Mouse (Mus musculus) cerebellum, adult 11 months (tissue): ENCODE measurements around the gene Cps1.
A peak's percentile ranks its signal among the peaks of the same experiment; 100 is the strongest.

Source experiments
- DNase-seq: peaks from one replicate; pipeline ENCODE4 v3.0.0; 2022

Gene Cps1

DNA sequence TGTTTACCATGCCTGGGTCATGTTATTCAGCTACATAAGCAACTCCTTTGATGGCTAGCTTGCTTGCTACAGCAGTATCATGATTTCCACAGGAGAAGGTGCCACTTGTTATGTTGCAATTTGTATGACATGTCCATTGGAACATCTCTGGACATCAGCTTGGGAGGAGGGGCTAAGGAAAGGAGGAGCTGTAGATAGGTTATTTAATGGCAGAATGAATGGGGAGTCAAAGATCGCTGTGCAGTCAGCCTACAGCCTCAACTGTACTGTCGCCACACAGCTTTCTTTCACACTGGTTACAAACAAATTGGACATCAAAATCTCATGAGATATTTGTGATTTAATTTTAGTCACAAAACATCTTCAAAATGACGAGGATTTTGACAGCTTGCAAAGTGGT, at the start of gene Cps1:
Cps1 (plus strand) TSS at position 230 of the 400 bp plus-strand sequence.
- DNase-seq: no peak

DNA sequence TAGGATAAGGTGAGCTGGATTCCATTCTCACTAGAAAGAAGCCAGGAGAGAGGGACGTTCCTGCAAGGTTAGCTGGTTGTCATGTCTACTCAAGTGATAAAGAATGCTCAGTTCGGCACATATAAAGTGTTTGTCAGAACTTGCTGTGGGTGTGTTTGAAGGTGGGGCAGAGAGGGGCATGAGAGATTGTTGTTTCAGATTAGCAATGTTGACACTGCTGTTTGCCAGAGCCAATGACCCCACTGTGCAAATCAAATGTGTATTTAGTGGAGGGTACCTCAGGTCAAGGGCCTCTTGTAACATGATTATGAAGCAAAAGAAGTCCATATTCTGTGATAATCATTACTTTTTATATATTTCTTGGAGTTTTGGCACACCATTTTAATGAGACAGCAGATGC, 45.1 kb upstream of the Cps1 start:
- DNase-seq: no peak

DNA sequence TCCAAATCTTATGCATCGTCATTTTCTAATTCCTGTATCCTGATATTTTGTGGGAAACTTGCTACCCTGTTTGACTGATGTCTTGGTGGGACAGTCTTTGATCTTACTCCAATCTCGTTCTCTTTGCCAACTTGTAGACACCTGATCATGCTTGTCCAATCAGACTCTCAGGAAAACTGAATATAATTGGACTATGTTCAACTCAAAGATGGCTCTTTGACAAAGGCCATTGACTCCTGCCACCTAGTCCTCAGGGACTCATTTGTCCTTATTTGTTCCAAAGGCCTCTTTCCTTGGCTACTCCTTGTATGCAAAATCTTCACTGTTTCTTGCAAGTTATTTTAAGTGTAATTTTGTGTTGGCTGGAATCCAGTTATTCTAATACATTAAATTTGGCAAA, 44.2 kb upstream of the Cps1 start:
- DNase-seq: no peak

DNA sequence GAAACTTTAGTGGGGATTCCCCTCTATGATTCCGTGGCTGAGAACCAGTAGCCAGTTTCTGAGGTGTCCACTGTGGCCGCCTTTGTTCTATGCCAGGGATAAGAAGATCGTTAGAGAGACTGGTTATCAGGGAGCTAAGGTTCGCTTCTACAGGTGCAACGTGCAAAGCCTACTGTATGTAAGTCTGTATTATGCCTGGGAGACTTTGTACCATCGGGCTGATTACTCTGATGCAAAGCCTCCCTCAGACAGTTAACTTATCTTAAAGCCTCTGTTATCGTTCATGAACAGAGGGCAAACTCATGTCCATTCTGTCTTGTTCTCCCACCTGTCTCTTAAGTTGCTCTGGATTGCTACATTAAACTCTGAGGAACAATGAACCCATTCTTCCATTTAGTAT, 43.7 kb upstream of the Cps1 start:
- no peak for DNase-seq

DNA sequence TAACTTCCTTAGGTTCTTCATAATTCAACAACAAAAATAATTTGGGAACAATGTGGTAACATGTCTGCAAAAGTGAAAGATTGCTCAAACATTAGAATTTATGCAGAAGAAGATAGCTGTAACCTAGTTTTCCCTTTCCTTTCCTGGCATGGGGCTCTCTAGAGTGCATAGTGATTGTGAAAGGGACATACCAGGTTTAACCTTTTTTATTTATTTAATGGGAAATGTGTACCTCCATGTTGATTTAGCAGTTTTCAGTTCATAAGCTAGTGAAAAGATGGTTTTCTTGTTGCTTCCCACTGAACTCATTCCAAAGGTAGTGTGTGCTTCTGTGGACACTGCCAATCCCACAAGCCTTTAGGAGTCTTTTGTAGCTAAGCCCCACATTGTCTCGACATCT, 30.4 kb upstream of the Cps1 start:
- DNase-seq: no peak

DNA sequence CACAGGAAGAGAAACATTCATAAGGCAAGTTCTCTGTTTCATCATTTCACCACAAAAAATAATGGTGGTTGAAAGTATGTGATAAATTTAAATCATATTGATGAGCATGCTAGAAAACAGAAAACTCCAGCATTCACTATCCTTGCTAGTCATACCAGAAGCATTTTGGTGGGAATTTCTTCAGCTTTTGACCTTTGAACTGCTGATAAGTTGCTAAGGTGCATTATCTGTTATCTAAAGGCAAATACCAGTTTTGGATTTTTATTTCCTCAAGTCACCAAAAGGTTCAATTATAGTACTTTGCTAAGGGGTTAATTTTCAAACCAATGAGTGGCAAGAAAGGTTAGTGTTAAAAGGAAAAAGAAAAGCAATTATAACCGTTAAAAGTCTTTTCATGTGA, 23.6 kb upstream of the Cps1 start:
- DNase-seq: no peak

DNA sequence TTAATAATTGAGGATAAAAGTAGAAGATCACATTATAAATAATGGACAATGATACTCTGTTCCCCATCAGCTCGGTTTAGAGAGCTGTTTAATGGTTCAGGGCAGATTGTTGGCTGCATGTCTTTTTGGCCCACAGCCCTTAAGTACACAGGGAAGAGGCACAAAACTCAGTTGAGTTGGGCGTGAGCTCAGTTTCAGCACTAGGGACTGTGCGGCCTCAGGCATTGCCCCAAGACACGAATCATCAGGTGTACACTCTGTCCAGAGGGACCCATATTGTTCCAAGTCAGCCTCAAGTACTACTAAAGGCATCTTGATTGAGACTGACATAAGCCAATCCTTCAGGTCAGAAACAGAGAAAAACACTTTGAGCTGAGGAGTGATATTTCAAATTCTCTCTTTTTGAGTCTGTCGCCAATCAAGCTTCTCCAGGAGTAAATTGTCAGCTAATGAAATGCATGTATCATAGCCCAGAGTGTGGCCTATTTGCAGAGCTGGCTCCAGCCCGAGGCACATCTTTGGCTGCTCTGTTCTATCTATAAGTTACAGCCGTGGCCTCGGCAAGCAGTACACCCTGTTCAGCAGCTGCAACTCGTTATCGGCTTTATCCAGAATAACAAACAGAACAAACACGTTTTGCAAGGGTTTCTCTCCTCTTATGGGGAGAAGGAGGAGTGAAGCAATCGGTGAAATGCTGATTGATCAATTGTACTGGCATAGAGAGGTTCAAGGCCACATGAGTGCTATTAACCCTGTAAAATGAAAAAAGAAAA, 19.2 kb upstream of the Cps1 start:
- DNase-seq: no peak

DNA sequence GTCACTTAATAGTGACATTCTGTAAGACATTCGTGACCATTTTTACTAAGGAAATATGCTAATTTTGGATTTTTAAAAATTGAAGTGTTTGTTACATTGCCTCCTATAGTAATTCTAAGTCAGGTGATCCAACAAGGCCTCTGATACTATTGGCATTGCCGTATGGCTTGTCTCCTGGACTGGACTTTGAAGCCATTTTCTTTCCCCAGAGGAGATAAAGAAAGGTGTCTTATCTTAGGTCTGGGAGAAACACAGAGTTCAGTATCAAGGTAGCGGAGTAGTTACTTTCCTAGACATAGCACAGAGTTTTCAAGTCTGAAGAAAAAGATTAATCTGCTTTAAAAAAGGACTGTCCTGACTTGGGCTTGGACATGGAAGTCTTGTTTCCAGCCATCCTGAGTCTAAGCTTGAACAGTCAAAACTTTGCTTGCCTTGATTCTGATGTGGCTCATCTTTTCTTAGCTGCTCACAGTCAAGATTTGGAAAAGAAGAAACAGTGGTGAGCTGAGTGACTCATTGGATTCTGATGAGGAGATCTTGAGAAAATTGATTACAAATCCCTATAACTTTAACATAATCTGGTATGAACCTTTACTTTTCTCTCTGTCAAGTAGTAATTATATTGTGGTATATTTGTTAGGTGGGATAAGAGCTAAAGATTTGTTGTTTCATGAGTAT, 11.1 kb upstream of the Cps1 start:
- DNase-seq: no peak

DNA sequence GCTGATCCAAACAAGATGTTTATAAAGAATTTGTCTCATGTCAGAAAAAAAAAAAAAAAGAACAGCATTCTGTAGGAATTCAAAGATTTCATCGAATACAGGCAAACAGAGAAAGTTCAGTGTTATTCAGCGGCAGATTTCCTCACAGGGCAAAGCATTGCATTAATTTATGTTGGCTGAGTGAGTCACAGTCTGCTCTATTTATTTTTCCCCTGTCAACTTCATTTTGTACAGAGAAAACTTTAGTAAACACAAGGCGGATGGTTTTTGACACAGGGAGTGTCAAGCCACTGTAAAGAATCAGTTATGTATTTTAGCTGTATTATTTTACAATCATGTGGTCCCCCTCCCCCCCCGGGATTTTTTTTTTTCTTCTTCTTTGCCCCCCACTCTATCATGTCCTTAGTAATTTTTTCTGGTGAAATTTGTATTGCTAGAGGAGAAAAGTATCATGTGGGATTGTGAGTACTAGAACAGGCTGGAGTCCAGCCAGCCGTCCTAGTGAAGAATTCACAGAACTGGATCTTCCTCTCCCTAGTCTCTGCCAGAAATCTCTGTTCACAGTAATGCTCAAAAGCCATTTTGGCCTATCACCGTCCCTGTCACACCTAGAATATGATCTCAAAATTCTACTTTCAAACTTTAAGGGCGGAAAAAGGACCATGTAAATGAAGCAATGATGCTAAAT, 9.3 kb upstream of the Cps1 start:
- no peak for DNase-seq

DNA sequence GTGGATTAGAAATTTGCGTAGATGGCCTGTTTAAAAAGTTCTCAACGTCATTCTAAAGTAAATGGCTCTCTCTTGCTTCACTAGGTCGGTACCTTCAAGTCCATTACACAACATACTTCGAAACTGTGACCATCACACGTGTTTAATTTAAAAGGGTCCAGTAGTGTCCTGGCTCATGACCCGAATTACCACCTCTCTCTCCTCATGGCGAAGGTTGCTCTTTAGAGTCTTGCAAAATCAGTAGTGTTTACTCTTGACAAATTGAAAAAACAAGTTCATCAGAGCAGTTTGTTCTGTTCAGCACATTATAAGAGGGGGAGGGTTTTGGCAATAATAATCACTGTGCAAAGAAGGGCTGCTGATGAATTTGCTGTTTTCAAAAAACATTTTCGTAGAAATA, 6.3 kb upstream of the Cps1 start:
- DNase-seq: no peak

DNA sequence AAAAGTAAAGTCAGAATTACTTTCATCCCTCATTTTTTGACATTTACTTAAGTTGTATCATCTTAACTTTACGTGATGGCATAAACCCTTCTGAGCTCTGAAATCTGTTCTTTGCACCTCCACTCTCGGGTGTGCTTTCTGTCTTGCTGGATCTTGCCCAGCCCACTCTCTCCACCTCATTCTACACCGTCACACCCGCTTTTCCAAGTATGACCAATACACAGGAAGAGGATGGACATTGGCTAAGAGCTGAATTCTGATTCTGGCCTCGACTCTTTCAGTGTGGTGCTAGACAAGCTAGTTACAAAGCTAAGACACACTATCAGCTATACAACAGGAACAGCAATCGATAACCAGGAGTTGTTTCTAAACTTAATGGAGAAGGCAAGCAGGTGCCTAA, 5.0 kb upstream of the Cps1 start:
- no peak for DNase-seq

DNA sequence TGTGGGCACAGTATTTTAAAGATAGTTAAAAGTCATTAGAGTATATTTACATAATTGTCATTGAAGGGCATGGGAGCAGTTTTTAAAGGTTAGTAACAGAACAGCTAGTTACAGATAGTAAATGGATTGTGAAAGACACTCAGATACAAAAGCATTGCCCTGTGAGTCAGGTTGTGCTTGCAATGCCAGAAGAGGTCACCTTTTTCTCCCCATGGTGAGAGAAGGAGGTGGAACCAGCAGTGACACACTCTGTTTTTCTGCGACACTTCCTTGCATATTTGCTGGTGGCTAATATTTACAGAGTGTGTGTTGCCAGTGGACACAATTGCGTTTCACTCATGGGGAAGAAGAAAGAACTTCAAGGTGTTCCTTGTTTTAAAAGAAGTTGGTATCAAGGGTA, 2.6 kb downstream of the Cps1 start:
- no peak for DNase-seq

DNA sequence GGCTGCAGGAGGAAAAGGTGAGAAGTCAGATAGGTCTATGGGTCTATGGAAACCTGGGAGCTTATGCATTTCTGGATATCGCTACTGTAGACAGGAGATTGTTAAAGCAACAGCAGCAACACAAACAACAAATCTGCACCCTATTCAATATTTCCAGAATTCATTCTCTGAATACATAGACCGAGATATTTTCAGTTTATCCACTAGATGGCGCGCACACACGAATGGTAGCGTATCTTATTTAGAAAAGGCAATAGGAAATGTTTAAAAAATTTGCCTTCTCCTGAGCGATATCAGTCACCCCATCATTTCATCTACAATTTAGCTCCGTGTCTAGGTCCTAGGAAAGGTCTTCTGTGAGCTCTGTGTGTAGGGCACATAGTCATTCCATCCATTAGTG, 21.1 kb downstream of the Cps1 start:
- no peak for DNase-seq

DNA sequence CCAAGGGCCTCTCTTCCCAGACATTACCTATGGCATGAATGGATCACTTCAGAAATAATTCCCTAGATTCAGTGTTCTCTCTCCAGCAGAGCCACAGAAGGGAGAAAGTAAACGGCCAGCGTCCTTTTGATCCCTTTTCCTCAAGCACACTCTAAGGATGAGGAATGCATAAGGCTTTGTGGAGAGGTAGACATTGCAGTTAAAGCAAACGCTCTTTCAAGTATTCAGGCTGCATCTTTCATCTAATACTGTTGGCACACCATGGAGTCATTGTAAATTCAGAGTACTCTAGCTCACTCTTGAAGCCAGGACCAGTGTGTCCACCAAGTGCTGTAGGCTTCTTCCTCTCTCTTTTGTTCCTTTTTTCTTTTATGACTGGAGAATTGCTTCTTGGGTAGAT, 28.4 kb downstream of the Cps1 start:
- DNase-seq: no peak

DNA sequence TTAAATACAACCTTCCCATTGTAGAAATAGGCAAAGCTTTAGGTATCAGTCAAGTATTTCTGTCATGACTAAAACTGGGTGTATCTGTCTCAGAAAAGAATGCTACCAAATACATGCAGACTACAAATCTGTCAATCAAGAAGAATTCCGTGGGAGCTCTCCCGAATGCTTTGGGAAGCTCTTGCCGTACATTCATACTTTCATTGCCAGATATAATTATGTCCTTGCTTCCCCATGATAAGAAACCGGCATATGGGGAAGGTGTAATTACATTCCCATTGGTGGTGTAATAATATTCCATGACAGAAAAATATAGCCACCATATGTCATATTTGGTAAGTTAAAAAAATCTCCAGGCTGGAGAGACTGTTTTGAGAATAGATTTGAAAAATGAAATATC, 44.5 kb downstream of the Cps1 start:
- DNase-seq: no peak

DNA sequence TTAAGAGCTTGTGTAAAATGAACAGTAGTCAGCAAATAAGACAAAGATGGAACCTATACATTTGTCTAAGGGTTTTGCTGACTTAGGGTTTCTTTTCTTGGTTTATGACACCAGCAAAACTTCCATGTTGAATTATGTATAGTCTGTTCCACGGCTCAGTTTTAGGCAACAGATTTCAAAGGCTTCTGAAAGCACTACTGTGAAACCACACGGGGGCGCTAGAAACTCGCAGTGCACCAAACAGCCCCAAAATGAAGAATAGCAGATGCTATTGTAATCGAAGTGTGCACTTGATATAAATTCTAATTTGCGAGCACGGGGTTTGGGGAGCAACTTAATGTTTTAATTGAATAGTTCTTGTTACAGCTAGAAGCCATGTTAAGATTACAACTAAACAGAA, 58.3 kb downstream of the Cps1 start:
- peak; percentile 15 for DNase-seq

DNA sequence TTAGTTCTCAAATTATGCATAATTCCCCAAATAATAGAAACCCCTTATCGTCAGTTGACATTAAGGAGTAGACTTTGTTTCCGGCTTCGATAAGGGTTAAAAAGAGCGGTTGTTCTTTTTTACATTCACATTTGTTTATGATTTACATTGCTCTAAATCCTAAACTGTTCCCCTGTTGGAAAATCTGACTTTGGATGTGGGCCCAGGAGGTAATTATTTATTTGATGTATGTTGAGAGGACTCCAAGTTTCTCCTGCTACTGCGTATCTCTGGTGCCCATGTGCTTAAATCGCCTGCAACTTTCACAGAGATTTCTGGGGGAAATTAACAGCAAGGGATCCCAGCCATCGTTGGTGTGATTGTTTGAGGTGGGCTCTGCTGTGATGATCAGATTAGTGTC, 59.4 kb downstream of the Cps1 start:
- no peak for DNase-seq

DNA sequence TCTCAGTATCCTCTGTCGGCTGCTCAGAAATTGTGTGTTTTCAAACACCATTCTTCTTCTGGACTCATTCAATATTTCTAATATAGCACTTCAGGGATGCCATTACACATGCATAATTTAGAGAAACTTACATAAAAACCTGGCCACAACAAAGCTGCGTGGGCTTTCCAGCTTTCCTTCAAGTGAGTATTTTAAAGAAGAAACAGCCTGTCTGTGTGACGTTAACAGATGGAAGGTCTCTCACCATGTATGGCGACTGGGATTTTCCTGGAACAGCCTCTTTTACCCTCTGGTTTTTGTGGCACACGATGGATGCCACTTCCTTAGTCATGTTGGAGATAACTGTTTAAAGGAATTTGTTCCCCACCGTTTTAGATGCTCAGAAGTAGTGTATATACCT, 60.7 kb downstream of the Cps1 start:
- no peak for DNase-seq

DNA sequence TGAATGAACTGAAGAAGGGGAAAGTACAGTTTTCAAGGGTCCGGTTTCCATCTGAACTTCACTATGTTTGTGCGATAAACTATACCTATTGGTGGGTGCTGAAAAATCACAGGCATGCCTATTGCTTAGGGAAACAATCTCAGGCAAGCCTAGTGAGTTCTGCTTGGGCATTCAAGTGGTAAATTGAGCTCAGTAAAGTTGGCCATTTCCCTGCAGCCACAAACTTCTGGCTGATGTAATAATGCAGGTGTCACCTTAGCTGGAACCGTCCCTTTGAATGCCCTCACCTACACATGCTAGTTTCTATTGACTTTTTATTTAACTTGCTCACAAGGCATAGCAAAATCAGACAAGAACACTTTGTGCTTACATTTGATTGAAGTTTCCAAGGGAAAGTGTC, 61.3 kb downstream of the Cps1 start:
- no peak for DNase-seq

DNA sequence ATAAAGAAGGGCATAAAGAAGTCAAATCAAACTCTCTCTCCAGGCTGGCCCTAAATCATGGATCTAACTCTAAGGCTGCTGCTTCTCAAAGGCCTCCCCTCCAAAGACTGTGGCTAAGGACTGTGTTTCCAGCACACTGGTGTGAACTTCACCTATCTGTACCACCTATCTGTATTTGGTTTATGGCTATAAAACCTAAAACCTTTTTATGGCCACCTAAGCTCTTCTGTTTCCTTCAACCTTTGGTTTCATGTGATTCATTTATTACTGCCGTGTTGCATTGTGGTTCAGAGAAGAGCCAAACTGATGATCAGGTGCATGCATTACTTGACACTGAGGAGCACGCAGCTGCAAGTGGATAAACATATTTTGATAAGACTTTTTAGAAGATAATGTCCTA, 74.5 kb downstream of the Cps1 start:
- DNase-seq: no peak

DNA sequence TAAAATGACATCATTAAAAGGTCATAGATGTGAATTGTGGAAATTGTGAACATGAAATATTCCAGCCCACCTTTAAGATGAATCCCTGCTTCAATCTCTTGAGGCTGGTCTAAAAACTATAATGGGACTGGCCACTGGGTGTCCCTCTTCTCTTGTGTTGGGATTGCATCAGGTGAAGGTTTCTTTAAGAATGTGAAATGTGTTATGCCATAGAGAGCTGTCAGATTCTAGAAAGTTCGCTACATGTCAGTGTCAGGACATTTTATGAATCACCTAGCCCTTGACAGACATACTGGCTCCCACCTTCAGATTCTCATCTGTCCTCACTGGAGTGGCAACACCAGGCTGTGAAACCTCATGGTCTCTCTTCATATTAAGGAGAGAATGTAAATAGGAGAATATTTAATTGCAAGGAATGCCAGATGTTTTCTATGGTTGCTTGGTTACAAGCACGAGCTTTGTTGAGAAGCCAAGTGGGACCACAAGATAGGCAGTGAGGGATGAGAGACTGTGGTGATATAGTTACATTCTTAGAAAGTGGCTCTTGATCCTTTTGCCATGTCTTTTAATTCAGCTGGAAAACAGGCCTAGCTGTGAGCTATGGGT, 95.6 kb downstream of the Cps1 start:
- peak; percentile 1 for DNase-seq

DNA sequence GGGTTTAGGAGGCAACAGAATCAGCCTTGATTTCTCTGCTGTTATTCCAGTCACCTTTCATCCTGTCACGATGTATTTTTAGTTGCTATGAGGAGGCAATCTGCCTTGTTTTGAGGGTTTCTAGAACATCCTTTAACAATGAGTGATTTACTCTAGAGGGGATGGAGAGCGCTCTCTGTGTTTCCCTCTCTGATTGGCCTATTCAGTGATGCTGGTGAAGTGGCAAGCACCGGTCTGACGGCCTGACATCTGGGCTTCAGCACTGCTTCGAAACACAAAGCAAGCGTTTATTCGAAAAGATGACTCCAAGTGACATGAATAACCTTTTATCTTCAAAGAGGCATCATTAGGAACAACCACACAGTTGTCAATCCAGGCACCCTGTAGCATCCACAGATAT, 100.8 kb downstream of the Cps1 start:
- no peak for DNase-seq

DNA sequence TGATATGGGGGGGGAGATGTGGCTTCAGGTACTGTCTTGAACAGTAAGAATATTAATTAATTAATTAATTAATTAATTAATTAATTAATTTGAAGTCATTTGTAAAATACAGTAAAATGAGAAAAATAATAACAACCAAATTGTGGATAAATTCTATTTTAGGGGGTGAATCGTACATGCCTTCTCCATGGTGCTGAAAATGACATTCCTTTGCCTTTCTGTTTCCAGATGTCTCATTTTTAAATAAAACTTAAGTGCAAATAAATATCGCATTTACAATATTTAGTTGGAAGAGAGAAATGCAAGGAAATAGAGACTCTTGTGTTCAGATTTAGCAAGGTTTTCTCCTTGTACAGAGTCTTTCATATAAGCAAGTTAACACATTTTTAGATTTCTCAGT, 112.0 kb downstream of the Cps1 start:
- no peak for DNase-seq
